Mouse (Mus musculus) large intestine, adult 2 months (tissue): ENCODE results near the gene Dhx16. TPM values are rescaled to one million over a fixed set of nuclear protein-coding genes. Genes with fewer than 3 reads are reported as not detected.

Source experiments
- DNase-seq: peaks from one replicate; pipeline ENCODE4 v3.0.0-alpha.2; 2012; ENCODE audit warnings: low read depth, low spot score
- WGBS: fragments of 180-500 bp; shearing (Covaris S2); methylation state at CpG from one replicate; pipeline ENCODE4 v1.1.7; 2018; 5-methylcytosine and 5-hydroxymethylcytosine counted together
- polyA plus RNA-seq: library from polyadenylated mRNA; depleted of rRNA; stranded (reverse); fragments of >200 nt; gene quantifications from 2 replicates; pipeline ENCODE4 v1.2.3, GENCODE M21; 2012

The Dhx16 gene
- polyA plus RNA-seq, 1 experiment, result 67.2 TPM

DNA sequence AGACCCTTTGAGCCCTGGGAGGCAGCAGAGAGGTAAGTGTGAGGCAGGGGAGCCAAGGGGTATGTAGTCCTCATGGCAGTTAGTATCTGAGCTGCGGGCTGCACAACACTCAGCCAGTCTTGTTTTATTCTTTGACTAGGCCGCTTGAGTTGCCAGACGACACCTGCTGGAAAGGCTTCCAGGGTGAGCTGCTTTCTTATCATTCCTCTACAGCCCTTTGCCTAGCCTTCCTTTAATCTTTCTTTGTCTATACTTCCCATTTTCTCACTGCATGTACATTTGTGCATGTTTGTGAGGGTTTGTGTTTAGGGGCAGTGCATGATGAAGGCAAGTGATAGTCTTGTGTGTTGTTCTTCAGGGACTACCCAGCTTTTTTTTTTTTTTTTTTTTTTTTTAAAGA, 28.6 kb upstream of the Dhx16 start:
- no peak for DNase-seq
- 97% methylated on average over 3 of the region's 3 CpGs for WGBS

DNA sequence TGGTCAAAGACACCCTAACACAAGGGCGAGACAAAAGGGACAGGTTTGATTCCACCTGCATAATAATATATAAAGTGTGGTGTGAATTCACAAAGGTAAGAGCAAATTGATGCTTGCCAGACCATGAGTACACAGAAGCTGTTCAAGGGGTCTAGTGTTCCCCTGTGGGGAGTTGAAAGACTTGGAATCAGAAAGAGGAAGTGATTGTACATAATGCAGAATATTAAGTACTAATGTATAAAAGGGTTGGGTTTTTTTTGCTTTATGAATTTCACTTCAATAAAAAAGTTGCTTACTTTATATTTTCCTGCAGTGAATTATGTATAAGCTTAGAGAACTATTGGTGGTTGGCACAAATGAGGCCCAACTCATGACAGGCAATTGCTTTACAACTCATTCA, 20.2 kb upstream of the Dhx16 start:
- DNase-seq, result no peak
- 98% methylated on average over 1 of the region's 1 CpGs for WGBS

DNA sequence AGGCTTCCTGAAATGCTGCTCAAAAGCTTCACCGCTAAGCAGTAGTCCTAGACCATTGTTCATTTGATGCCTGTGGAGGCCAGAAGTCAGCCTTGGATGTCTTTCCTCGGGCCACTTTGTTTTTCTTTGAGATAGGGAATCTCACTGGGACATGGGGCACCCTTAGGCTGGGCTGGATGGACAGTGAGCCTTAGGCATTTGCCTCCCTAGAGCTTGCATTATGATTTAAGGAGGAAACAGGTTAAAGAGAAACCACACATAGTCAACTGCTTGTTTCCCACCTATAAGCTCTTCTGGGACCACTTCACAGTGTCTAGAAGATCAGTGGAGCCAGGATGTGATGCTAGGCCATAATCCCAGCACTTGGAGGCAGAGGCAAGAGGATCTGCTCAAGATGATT, 19.8 kb upstream of the Dhx16 start:
- WGBS, result 76% methylated on average over 2 of the region's 2 CpGs
- DNase-seq, result no peak

DNA sequence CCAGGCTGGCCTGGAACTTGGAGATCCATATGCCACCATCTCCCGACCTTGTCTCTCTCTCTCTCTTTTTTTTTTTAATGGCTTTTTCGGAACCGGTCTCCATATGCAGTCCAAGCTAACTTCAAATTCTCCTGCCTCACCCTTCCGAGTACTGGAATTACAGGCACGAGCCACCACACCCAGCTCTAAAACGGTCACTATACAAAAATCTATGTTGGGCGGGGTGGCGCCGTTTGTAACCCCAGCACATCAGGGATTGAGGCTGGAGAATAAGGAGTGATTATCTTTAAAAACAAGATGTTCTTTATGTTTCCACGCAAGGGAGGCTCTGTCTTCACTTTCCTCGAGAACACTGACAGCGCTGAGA, 18.8 kb upstream of the Dhx16 start:
- WGBS, result 3% methylated on average over 12 of the region's 12 CpGs
- no peak for DNase-seq

DNA sequence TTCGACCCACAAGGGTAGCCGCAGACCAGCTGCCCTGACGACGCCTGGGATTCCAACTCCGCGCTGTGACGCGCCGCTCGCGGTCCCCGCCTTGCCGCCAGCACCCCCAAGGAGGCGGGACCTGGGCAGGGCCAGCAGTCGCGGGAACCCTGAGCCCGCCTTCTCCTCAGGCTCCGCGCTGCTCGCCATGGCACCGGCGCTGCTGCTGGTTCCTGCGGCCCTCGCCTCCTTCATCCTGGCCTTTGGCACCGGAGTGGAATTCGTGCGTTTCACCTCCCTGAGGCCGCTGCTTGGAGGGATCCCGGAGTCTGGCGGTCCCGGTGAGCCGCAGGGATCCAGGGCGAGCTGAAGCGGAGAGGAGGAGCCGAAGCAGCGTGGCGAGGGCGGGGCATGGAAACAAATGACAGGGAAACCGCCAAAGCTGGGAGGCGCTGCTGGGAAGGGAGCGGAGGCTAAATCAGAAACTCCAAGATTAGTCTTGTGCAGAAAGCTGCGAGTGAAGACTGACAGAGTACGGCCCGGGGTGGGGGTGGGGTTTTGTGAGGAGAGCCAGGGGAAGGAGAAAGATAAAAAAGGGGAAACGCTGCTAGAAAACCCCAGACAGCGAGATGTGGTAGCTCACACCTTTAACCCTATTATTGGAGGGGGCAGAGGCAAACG, 18.3 kb upstream of the Dhx16 start, which contains the start of gene Nrm:
Gene Nrm (plus strand): TSS at position 121 of the 660 bp plus-strand sequence.
- DNase-seq, result no peak
- 1% methylated on average over 47 of the region's 47 CpGs for WGBS

DNA sequence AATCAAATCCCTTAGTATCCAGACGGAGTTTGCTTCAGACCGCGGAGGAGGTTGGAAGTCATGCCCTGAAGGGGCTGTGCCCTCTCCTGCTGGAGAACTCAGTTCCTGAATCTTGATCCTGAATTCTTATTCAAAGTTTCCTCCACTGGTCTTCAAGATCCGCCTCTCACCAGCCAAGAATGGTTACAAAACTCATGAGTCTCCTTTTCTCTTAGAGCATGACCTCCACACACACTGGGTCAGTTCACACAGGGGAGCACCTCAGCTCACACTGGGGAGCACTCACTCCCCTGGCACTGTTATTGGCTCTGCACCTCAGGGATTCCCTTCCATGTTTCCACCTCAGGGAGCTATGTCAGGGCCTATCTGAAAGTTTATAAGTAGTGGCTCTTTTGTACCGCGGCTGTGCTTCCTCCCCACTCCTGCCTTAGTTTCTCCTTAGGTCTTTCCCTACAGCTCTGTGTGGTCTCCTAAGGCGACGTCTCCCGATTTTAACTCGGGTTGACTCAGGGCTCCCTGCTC, 14.7 kb upstream of the Dhx16 start:
- WGBS, result 47% methylated on average over 10 of the region's 10 CpGs
- DNase-seq, result no peak

DNA sequence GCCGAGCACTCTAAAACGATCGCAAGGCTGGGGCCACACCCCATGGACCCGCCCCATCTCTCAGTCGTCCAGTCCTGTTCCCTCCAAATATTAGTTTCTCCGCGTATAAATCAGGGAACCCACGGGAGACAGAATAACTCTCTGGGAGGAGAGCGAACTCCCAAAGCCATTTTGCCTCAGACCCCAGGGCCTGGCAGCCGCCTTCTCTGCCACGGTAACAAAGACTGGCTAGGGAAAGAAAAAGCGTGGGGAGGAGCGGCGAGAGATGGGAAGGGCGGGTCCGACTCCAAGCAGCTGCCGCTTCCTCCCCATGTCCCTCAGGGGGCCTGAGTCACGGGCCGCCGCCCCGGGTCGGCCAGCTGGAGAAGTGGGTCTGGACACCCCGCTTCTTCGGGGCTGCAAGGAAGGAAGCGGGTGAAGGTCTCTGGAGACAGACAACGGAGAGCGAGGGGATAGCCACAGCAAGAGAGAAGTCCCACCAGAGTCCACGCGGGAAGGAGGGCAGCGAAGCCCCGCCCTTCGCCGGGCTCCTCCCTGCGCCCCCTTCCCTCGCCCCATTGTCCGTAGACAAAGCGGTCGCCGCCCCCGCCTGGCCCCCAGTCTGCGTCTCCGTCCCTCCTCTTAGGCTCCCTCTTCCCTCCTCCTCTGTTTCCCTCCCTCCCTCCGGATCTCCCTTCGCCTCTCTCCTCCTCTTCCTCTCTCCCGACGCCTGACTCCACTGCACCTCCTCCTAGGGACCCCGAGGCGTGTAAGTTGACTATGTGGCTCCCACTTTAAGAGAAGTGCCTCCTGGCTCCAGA, 13.9 kb upstream of the Dhx16 start, which contains the start of gene Ppp1r18:
Gene Ppp1r18 (plus strand): TSS at position 113 of the 800 bp plus-strand sequence.
- DNase-seq, result no peak
- WGBS, result under 1% methylated on average over 48 of the region's 48 CpGs

DNA sequence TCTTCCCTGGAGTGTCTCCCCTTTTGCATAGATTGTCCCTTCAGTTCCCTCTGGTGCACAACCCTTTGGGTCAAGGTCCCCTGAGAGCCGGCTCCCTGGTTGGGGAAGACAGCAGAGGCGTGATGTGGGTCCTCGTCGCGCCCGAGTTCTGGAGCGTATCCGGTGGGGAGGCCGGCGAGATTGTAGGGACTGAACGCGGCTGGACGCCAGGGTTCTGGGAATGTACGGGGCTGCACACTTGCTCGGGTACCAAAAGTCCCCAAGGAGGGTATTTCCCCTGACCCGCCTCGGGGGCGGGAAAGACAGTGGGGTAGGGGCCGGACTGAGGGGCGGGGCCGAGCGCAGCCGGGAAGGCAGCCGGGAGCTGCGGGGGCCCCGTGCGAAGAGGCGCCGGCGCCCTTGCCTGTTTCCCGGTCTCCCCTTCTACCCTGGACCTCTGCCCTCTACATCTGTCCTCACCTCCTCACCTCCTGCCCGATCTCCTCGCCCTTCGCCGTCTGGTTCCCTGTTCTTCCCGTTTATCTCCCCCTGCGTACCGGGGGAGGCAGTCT, 13.3 kb upstream of the Dhx16 start:
- 1% methylated on average over 37 of the region's 38 CpGs for WGBS
- DNase-seq, result no peak

DNA sequence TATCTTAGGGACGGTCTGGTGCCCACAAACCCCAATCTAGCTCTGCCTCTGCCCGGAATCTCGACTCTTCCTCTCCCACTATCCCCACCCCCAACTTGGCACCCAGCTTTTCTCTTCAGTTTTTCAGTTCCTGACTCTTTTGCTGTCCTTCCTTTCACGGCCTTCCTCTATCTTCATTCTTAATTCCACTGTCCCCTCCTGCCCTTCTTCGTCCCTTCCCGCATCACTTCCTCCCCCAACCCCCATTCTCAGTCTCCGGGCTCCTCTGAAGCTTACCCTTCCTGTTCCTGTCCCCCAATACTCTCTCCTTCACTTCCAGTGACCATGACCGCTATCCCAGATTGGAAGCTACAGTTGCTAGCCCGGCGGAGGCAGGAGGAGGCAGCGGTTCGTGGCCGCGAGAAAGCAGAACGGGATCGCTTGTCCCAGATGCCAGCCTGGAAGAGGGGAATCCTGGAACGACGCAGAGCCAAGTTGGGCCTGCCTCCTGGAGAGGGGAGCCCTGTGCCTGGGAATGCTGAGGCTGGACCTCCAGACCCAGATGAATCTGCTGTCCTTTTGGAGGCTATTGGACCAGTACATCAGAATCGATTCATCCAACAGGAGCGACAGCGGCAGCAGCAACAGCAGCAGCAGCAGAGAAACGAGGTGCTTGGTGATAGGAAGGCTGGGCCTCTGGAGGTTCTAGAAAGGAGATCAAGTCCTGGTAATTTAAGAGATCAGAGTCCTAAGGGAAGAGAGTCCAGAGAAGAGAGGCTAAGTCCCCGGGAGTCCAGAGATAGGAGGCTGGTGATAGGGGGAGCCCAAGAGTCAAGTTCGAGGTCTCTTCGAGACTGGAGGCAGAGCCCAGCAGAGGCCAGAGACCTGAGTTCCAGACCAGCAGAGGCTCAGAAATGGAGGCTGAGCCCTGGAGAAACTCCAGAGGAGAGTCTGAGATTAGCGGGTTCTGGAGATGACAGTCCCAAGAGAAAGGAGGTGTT, 12.4 kb upstream of the Dhx16 start:
- DNase-seq, result no peak
- WGBS, result 19% methylated on average over 26 of the region's 26 CpGs

DNA sequence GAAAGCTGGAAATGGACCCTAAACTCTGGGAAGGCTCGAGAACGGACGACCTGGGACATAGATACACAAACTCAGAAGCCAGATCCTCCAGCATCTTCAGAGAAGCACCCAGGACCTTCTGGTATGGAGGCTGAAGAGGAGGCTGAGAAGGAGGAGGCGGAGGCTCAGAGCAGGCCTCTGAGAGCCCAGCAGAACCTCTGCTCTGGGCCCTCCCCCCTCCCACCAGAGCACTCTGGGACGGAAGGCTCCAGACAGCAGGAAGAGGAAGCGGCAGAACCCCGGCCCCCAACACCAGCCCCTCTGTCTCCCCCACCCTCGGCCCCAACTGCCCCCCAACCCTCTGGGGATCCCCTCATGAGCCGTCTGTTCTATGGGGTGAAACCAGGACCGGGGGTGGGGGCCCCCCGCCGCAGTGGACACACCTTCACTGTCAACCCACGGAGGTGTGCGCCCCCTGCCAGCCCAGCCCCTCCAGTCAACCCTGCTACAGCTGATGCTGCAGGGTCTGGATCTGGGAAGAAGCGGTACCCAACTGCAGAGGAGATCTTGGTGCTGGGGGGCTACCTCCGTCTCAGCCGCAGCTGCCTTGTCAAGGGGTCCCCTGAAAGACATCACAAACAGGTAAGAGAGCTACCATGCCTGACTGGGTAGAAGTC, 11.3 kb upstream of the Dhx16 start:
- WGBS, result 37% methylated on average over 17 of the region's 17 CpGs
- no peak for DNase-seq

DNA sequence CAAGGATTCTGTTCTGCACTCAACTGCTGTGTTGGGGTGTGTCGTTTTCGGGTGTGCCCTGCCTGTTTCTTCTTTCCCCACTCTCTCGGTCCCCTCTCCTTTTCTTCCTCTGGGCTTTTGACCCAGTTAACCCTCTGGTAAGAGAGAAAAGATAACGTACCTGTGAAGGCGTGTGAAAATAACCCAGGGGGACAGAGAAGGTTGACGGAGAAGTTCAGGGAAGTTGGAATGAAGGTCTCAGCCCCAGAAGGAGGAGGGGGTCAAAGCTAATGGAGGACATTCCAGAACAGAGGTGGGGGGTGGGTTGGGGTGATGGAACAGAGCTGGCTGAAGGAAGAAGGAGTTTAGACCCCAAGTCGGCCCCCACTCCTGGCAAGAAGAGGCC, 10.7 kb upstream of the Dhx16 start:
- 15% methylated on average over 7 of the region's 7 CpGs for WGBS

DNA sequence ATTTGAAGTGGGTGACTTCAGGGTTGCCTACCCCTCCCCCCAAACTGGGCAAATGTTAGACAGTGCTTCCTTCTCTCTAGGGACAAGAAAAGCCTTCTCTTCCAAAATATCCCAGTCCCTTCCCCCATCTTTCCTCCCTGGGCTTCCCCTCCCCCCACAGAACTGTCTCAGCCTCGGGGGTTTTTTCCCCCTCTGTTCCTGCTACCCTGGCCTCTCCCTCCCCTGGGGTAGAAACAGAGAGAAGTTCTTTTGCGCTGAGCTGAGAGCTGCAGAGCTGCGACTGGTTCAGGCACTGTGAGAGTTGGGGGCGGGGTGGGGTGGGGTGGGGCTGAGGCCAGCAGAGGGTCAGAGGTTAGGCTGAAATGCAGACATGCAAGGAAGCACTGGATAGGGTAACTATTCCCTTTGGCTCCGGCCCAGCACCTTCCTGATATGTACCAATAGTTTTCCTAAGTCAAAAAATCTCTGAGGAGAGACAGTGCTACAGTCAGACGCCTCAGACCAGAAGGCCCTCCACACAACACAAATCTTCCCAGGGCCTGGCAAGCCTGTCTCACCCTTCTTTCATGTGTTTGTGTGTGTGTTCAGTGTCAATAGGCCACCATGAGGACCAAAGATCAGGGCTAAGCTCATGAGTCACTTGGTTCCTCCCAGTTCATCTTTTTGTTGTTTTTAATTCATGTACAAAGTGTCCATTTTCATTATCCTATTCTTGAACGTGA, 10.1 kb upstream of the Dhx16 start:
- no peak for DNase-seq

More for the DNA sequence above, 10.7 kb upstream of the Dhx16 start:
- no peak for DNase-seq

DNA sequence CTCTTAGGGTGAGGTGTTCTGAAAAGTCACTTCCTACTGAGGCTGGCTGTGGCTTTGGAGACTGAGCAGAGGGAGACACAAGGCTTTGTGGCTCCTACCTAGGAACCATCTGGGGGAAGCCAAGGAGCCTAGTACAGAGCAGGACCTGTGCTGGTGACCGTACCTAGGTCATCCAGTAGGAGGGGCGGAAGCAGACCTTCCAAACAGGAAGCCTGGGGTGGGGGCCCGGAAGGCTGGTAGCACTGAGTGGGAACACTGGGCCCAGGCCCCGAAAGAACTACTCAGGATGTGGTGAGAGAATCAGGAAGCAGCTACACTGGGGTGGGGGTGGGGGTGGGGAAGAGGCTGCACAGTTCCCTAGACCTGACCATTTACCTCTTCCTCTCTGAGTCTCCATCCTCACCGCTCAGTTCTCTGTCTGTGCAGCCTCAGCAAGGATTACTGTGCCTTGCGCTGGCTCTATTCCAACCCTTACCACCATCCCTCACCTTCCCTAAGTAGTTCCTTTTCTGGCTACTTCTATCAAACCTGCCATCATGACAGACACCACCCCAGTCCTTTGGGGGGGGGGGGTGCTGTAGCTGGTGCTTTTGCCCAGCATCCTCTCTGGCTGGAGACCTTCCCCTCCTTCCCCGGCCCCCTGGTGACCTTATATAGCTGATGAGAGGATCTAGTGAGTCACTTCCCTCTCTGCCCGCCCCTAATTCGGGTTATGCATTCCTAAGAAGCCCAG, 9.3 kb upstream of the Dhx16 start:
- 39% methylated on average over 9 of the region's 9 CpGs for WGBS
- DNase-seq, result no peak

More for the DNA sequence above, 10.1 kb upstream of the Dhx16 start:
- WGBS, result 7% methylated on average over 7 of the region's 7 CpGs

DNA sequence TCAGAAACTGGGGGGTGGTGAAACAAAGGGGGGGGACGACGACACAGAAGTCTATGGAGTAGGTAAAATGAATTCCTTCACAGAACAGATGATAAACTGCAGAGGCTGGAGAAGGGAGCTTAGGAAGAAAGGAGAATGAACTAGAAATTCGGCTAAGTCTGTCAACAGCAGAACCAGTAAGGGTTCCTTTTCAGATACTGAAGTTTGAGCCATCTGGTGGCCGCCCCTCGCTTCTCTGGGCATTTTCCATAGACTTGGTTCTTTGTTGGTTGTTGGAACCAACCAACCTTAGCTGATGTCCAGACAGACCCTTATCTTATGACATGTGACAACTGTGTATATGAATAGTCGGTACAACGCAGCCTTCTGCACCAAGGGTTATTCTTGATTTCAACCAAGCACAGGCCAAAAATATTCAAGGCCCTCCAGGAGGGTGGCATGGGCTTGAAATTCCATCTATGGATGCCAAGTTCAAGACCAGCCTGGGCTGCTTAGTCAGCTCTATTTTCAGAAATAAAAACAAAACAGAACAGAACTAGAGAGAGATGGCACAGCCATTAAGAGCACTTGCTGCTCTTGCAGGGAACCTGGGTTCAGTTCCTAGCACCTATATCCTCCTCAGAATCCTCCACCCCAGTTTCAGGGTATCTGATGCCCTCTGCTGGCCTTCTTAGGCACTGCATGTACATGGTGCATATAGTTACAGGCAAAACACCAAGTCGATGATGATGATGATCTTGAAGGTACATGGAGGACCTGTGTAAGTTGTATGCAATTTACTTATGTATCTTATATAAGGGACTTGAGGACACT, 8.5 kb upstream of the Dhx16 start:
- DNase-seq, result no peak
- 64% methylated on average over 8 of the region's 8 CpGs for WGBS

DNA sequence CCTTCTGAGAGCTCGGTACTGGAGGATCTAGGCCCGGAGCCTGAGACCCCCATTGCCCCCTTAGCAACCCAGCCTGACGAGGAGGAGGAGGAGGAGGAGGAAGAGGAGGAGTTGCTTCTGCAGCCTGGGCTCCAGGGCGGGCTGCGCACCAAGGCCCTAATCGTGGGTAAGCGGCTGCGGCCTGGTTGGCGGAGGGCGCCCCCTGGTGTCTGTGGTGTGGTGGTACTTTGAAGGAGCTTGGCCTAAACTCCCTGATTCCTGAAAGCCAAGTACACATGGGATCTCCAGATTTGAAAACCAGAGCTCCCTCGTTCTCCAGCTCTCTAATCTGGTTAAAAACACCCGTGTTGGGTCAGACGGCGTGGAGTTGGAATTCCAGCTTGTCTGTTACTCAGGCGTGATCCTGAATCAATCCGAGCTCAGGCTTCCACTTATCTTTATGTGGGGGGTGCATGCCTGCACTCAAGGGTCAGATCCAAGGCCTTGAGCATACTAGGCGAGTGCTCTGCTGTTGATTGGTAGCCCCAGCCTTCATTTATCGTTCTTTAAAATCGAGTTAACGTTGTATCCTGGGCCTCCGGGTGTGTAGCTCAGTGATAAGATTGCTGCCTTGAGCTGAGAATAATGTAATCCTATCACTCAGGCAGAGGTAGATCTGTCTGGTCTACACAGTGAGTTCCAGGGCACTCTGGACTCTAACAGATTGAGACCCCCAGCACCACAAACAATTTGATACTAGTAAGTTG, 5.7 kb upstream of the Dhx16 start:
- WGBS, result 27% methylated on average over 21 of the region's 21 CpGs
- DNase-seq, result no peak

DNA sequence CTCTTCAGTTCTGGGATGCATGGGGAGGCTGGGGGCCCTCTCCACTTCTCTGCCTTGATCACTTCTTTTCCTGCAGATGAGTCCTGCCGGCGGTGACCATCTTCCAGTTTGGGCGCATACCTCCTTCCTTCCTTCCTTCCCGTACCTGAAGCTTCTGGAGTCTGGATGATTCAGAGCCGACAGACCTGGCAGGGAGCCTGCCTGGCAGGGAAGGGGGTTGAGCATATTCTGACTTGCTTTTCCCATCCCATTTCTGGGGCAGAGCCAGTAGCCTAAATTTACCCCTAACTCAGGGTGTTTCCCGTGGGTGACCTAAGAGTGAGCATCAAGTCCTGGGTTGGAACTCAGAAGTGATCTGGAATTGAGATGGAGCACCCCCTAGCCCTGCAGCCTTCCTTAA, 4.9 kb upstream of the Dhx16 start:
- 69% methylated on average over 6 of the region's 6 CpGs for WGBS
- no peak for DNase-seq
